Mouse (Mus musculus): Measurements from ENCODE around the gene Camk2b.

GRCm38 (mm10) chr11:6067160-6067559 lies 998 bp upstream of the Camk2b start:
- TF ChIP-seq EP300 (IDR thresholded peaks at IDR 0.05; ENCODE audit: low read depth) (no peak), CTCF (IDR thresholded peaks at IDR 0.05; ENCODE audit: low read depth) (no peak)
